Mouse (Mus musculus) olfactory bulb, adult 2 months (tissue): ENCODE measurements around the gene Cd3d. TPM values are rescaled to one million over a fixed set of nuclear protein-coding genes. Genes with fewer than 3 reads are reported as not detected.

Experiments used
- H3K27ac ChIP-seq: fragments of 200-500 bp; 2 replicates; pipeline ENCODE4 v1.5.1; 2012; ENCODE audit warnings: low read depth, low read length; ENCODE audit not compliant: insufficient read depth
- H3K4me1 ChIP-seq: fragments of 200-500 bp; 2 replicates; pipeline ENCODE4 v1.6.1; 2012; ENCODE audit warnings: low read length; ENCODE audit not compliant: control insufficient read depth, insufficient read depth
- H3K4me3 ChIP-seq: fragments of 200-500 bp; 2 replicates; pipeline ENCODE4 v1.5.1; 2012; ENCODE audit warnings: mild to moderate bottlenecking, low read depth, low read length, moderate library complexity; ENCODE audit not compliant: insufficient read depth
- CTCF ChIP-seq: fragments of 200-500 bp; IDR thresholded peaks from 2 replicates; pipeline ENCODE4 v1.5.1; 2012; ENCODE audit warnings: low read depth, mild to moderate bottlenecking, low read length, moderate library complexity; ENCODE audit not compliant: insufficient read depth
- POLR2A ChIP-seq: fragments of 200-500 bp; IDR thresholded peaks from 2 replicates; pipeline ENCODE4 v1.6.1; 2012; ENCODE audit warnings: mild to moderate bottlenecking, low read depth, low read length, moderate library complexity; ENCODE audit not compliant: insufficient read depth
- WGBS: fragments of 180-500 bp; shearing (Covaris S2); methylation state at CpG from one replicate; pipeline ENCODE4 v1.1.7; 2018; 5-methylcytosine and 5-hydroxymethylcytosine counted together
- polyA plus RNA-seq: library from polyadenylated mRNA; stranded (reverse); fragments of >200 nt; gene quantifications from 2 replicates; pipeline ENCODE4 v1.2.4, GENCODE M21; 2012; ENCODE audit warnings: low replicate concordance; ENCODE audit not compliant: missing spikeins, insufficient read depth, insufficient read length

The Cd3d gene
- polyA plus RNA-seq, 1 experiment = not detected

DNA sequence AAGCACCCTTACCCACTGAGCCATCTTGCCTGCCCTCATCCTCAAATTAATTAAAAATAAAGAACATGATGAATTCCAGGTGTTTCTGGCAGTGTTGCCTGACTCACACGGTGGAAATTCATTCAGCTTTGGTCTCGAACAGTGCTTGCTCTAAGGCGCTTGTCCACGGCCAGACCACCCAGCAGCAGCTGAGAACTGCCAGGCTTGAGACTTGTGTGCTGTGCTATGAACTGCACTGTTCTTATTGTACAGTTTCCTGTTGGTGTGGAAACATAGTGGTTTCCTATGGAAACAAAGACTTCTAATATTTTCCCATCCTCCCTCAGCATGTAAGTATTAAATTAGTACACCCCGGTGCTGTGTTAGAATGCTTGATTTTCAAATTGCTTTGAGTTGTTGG, 5.4 kb downstream of the Cd3d start:
- TF ChIP-seq POLR2A = no peak
- no peak for TF ChIP-seq CTCF
- WGBS = 62% methylated on average over 5 of the region's 5 CpGs

DNA sequence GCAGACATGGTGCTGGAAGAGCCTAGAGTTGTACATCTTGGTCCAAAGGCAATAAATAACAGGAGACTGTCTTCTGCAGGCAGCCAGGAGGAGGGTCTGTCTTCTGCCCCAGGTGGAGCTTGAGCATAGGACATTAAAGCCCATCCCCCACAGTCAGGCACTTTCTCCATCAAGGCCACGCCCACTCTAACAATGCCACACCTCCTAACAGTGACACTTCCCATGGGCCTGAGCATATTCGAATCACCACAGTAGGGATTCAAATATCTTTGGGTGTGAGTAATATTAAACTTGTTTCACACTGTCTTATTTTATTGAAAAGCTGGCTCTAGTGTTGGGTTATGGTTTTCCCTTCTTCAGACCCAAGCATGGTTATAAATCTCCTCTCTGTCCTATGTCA, 10.2 kb downstream of the Cd3d start:
- no peak for TF ChIP-seq POLR2A
- no peak for TF ChIP-seq CTCF
- no peak overlapping the region for H3K4me3 ChIP-seq
- H3K4me1 ChIP-seq = no peaks in the 10 kb centered on the region
- WGBS = 85% methylated on average over 2 of the region's 2 CpGs
- H3K27ac ChIP-seq = no peak overlapping the region

More for the DNA sequence above, 5.4 kb downstream of the Cd3d start:
- H3K4me3 ChIP-seq = no peak overlapping the region
- no peak overlapping the region for H3K27ac ChIP-seq
- H3K4me1 ChIP-seq = no peaks in the 10 kb centered on the region

DNA sequence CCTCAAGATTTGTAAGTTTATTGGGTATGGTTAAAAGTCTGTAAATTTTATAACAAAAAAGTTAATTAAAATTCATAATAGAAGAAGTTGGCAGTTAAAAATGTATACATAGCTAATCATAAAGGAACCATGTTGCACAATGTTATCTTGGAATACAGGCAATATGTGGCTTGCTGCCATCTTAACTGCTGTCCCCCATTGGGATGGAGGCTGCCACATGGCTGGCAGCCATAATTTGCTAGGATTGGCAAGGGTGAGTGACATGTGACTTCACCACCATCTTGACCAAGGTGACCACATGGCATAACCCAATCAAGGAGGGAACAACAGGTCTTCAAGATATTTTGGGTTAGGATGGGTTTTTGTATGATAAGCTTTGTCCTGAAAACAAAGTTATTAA, 10.7 kb downstream of the Cd3d start:
- H3K4me1 ChIP-seq = no peaks in the 10 kb centered on the region
- no peak overlapping the region for H3K4me3 ChIP-seq
- TF ChIP-seq POLR2A (no peak), CTCF (no peak)
- no peak overlapping the region for H3K27ac ChIP-seq

DNA sequence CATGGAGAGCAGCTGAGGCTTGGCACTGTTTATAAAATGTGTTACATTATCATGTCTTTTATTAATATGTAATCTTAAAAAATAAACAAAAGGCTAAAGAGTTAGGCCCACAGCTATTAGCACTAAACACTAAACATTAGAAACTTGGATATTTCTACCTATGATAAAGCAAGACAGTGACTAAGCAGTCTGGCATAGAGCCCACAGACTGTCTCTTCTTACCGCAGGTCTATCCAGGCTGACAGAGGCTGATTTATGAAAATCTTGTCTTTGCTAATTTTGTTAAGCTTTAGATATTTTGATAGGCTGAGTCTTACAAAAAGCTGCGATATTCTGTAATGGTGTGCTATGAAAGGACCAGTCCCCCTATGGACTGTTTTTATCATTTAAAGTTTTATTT, 11.7 kb downstream of the Cd3d start:
- no peak overlapping the region for H3K4me3 ChIP-seq
- TF ChIP-seq POLR2A (no peak), CTCF (no peak)
- no peaks in the 10 kb centered on the region for H3K4me1 ChIP-seq
- H3K27ac ChIP-seq = no peak overlapping the region
- 88% methylated on average over 2 of the region's 2 CpGs for WGBS

DNA sequence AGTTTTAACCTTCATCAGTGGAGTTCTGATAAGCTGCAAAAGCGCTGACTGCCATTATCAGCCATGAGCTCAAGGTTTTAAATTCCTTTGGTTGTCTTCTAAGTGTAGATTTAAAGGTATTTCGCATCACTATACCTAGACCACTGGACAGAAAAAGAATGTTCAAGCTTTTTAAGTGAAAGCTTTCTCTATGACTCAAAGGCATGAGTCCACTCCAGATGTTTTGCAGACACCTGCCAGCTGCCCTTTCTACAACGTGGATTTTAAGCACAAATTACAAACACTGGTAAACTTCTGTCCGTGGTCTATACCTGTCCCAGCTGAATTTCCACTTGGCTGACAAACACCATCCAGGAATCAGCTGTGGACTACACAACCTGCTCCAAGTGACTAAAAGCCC, 13.4 kb downstream of the Cd3d start:
- WGBS = 83% methylated on average over 4 of the region's 4 CpGs
- TF ChIP-seq CTCF = no peak
- no peak for TF ChIP-seq POLR2A
- no peaks in the 10 kb centered on the region for H3K4me1 ChIP-seq
- H3K4me3 ChIP-seq = no peak overlapping the region
- H3K27ac ChIP-seq = no peak overlapping the region

DNA sequence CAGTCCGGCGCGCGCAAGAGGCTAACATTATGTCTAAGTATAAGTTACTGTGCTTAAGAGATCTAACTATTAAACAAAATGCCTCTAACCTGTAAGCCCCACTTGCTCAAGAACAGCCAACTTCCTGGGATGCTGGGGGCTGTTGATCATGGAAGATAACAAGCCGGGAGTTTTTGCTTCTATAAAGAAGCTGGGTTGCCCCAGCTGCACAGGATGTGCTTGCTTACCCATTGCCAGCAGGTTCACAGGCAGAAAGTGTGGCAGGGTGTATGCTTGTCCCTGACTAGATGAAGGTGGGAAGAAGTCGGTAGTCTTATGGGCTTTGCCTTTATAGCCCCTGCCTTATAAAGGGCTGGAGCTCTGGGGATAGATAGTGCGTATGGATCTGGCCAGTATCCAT, 15.0 kb downstream of the Cd3d start:
- 98% methylated on average over 7 of the region's 7 CpGs for WGBS
- Histone ChIP-seq H3K4me1 (no peaks in the 10 kb centered on the region), H3K27ac (no peak overlapping the region), H3K4me3 (no peak overlapping the region)
- TF ChIP-seq POLR2A = no peak
- no peak for TF ChIP-seq CTCF

DNA sequence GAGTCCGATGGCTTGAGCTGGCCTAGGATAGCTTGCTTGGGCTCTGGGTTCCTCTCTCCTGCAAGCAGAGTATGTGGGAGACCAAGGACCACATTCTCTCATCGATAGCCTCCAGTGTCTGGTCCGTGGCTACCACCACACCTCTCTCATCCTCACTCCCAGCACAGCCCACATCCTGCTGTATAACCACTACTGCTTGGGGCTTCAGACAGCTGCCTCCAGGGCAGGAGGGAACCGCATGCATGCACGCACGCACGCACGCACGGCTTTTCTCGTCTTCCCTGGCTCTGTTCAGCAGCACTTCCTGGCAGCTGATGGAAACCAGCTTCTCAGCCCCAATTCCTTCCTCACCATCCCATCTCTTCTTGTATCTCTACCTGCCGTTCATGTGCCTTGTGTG, 16.6 kb downstream of the Cd3d start:
- whole genome bisulfite sequencing = 78% methylated on average over 11 of the region's 11 CpGs
- TF ChIP-seq CTCF = no peak
- no peak for TF ChIP-seq POLR2A
- Histone ChIP-seq H3K4me3 (no peak overlapping the region), H3K27ac (no peak overlapping the region), H3K4me1 (no peaks in the 10 kb centered on the region)

DNA sequence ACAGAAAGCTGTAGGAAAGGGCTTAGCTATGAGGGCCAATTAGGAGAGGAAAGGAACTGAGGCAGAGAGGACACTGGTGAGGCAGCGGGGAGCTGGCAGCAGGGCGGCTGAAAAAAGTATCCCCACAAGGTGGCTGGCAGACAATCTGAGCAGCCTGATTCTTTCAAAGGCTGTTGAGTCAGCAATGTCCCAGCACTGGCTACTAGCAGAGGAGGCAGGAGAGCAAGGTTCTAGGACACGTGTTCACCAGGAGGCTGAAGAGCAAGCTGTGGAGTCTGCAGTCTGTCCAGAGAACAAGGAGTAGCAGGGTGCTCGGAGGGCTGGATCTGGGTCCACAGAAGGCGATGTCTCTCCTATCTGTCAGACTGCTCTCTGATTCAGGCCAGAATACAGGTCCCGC, 17.6 kb downstream of the Cd3d start:
- no peaks in the 10 kb centered on the region for H3K4me1 ChIP-seq
- H3K4me3 ChIP-seq = no peak overlapping the region
- TF ChIP-seq CTCF (no peak), POLR2A (no peak)
- WGBS = 55% methylated on average over 6 of the region's 6 CpGs
- H3K27ac ChIP-seq = no peak overlapping the region

DNA sequence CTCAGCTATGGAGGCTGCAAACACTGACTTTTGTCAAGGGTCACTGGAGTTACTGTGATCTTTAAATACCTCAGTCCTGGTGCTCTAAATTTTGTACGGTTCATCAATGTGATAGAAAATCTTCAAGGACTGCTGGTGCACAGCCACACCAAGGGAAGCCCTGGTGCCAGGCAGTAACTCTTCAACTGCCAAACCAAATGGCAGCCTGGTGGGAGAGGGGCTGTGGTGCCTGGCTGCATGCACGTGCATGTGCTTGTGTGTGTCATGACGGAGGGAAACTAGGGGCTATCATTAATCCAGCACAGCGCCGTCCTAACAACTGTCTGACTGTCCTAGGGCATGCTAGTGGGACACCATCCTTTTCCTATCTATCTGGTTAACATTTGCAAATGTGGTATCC, 18.2 kb downstream of the Cd3d start:
- TF ChIP-seq POLR2A (no peak), CTCF (no peak)
- H3K4me3 ChIP-seq = no peak overlapping the region
- no peak overlapping the region for H3K27ac ChIP-seq
- WGBS = 80% methylated on average over 5 of the region's 5 CpGs
- no peaks in the 10 kb centered on the region for H3K4me1 ChIP-seq

DNA sequence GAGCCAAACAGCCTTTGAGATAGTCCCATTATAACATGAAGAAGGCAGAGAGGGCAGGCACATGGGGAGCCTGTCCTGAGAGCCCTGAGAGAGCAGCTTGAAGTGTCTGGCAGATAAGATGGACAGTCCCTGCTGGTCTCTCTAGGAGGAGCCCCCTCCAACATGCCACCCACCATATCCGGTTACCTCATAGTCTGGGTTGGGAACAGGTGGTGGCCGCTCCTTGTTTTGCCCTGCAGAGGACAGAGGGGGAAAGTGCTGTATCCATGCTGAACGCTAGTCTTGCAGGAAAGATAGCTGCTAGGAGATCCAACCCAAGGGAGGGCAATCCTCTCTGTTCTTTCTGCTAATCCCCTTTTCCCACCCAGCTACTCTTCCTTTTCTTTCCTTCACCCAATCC, 18.7 kb downstream of the Cd3d start:
- TF ChIP-seq CTCF (no peak), POLR2A (no peak)
- no peak overlapping the region for H3K27ac ChIP-seq
- WGBS = 78% methylated on average over 3 of the region's 3 CpGs
- H3K4me1 ChIP-seq = no peaks in the 10 kb centered on the region
- no peak overlapping the region for H3K4me3 ChIP-seq

DNA sequence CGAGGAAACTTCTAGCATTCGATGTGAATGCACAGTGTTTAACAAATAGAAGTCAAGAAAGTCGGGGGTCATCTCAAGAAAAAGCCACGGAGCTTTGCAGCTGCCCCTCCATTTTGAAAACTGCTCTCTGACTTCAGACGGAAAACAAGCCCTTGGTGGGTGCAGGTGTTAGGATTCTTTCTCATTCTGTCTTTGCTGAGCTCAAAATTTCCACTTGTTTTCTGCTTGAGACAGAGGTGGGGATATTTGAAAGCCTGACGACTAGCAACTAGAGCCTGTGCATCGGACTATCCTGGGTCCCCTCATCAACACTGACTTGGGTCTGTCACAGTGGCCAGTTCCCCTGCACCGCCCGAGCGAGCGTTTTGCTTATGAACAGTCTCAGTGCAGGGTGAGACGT, 25.8 kb downstream of the Cd3d start:
- 79% methylated on average over 12 of the region's 12 CpGs for WGBS
- H3K4me1 ChIP-seq = no peaks in the 10 kb centered on the region
- H3K27ac ChIP-seq = no peak overlapping the region
- TF ChIP-seq CTCF (no peak), POLR2A (no peak)
- H3K4me3 ChIP-seq = no peak overlapping the region
